Mouse (Mus musculus): ENCODE measurements around the gene Rab5b.

DNA sequence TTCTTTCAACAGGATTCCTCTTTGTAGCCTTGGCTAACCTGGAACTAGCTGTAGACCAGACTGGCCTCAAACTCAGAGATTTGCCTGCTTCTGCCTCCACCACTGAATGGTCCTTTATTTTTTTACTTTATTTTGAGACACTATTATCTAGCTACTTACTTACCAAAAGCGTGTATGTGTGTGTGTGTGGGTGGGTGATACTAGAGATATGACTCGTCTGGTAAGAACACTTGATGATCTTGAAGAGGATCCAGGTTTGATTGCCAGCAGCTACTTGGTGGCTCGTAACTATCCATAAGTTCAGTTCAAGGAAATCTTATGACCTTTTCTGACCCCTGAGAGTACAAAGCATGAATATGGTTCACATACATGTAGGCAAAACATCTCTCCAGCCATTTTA is 30.8 kb downstream of the Rab5b start:
- TF ChIP-seq EP300 (IDR thresholded peaks at IDR 0.05): no peak
- TF ChIP-seq CTCF (IDR thresholded peaks at IDR 0.05): no peak

All from lung, postnatal 0 days (tissue).